Mouse (Mus musculus): ENCODE results near the gene Cse1l. TPM values are rescaled to one million over a fixed set of nuclear protein-coding genes. Genes with fewer than 3 reads are reported as not detected.

Cse1l gene
- total RNA-seq (2021): 10 to 100 TPM; 47.5 to 53.6 TPM
- long read RNA-seq, experiment 1, transcript Cse1l-201 (25 exons, 3,641 nt): major isoform, 11 of 14 reads
- long read RNA-seq, experiment 1, partial matches to known transcripts: 2 of 14 reads
- long read RNA-seq, experiment 1, other reads (novel, unspliced or antisense): 1 of 14 reads
- long read RNA-seq, experiment 2, transcript Cse1l-201 (25 exons, 3,641 nt): major isoform, 14 of 15 reads
- long read RNA-seq, experiment 2, partial matches to known transcripts: 0 of 15 reads
- long read RNA-seq, experiment 2, other reads (novel, unspliced or antisense): 1 of 15 reads

GRCm38 (mm10) chr2:166905711-166906522 lies at the start of gene Cse1l:
Gene Cse1l, plus strand, starts transcription at chr2:166906040.
- DNase-seq: peak; percentile 99

GRCm38 (mm10) chr2:166856366-166856765 lies 49.5 kb upstream of the Cse1l start:
- DNase-seq: no peak

GRCm38 (mm10) chr2:166857118-166857517 lies 48.7 kb upstream of the Cse1l start:
- DNase-seq: no peak

GRCm38 (mm10) chr2:166859214-166859613 lies 46.6 kb upstream of the Cse1l start:
- DNase-seq: peak; percentile 29

- DNase-seq: no peak
Measured at GRCm38 (mm10) chr2:166862505-166862904, 43.3 kb upstream of the Cse1l start.

GRCm38 (mm10) chr2:166865476-166865875 lies 40.4 kb upstream of the Cse1l start:
- DNase-seq: no peak

- DNase-seq: no peak
Measured at GRCm38 (mm10) chr2:166870271-166870865, 35.5 kb upstream of the Cse1l start.

GRCm38 (mm10) chr2:166870899-166871298 lies 34.9 kb upstream of the Cse1l start:
- no peak for DNase-seq

- no peak for DNase-seq
Measured at GRCm38 (mm10) chr2:166874675-166875280, 31.1 kb upstream of the Cse1l start.

GRCm38 (mm10) chr2:166875561-166875960 lies 30.3 kb upstream of the Cse1l start:
- no peak for DNase-seq

GRCm38 (mm10) chr2:166876331-166876730 lies 29.5 kb upstream of the Cse1l start:
- no peak for DNase-seq

- peak; percentile 66 for DNase-seq
Measured at GRCm38 (mm10) chr2:166885066-166885465, 20.8 kb upstream of the Cse1l start.

GRCm38 (mm10) chr2:166885619-166886018 lies 20.2 kb upstream of the Cse1l start:
- no peak for DNase-seq

GRCm38 (mm10) chr2:166886231-166886630 lies 19.6 kb upstream of the Cse1l start:
- no peak for DNase-seq

- no peak for DNase-seq
Measured at GRCm38 (mm10) chr2:166887816-166888215, 18.0 kb upstream of the Cse1l start.

- DNase-seq: peak; percentile 26
Measured at GRCm38 (mm10) chr2:166891366-166891880, 14.4 kb upstream of the Cse1l start.

GRCm38 (mm10) chr2:166892158-166892680 lies 13.6 kb upstream of the Cse1l start:
- DNase-seq: no peak

GRCm38 (mm10) chr2:166893036-166893435 lies 12.8 kb upstream of the Cse1l start:
- no peak for DNase-seq

GRCm38 (mm10) chr2:166896368-166896767 lies 9.5 kb upstream of the Cse1l start:
- no peak for DNase-seq

- no peak for DNase-seq
Measured at GRCm38 (mm10) chr2:166896974-166897373, 8.9 kb upstream of the Cse1l start.

GRCm38 (mm10) chr2:166899161-166899560 lies 6.7 kb upstream of the Cse1l start:
- no peak for DNase-seq

GRCm38 (mm10) chr2:166899746-166900145 lies 6.1 kb upstream of the Cse1l start:
- no peak for DNase-seq
